Mouse (Mus musculus) granulocyte monocyte progenitor cell, adult 5-6 weeks (primary cell): ENCODE results near the gene Sap30bp. TPM values are rescaled to one million over a fixed set of nuclear protein-coding genes. Genes with fewer than 3 reads are reported as not detected.

Experiments
- ATAC-seq: replicated peaks from 2 replicates; pipeline ENCODE4 v1.8.0; 2016; ENCODE audit warnings: mild to moderate bottlenecking, moderate TSS enrichment, inconsistent platforms; ENCODE audit not compliant: poor library complexity, severe bottlenecking
- total RNA-seq, 2 experiments: library from RNA; stranded (forward) in 1 of 2; stranded (reverse) in 1 of 2; fragments of 200-712, 200-1000 nt in 1 of 2; fragments of >200 nt in 1 of 2; fragmentation: Nextera tagmentation in 1 of 2; gene quantifications; 2 replicates each; pipeline ENCODE4 v1.2.3; 2014 to 2017

The Sap30bp gene
- total RNA-seq, 2 experiments from 2014 or later: 44.5 to 145 TPM

GRCm38 (mm10) chr11:116014821-116015220 lies 81.7 kb downstream of the Sap30bp start:
- ATAC-seq: no peak

Other genes with a start within 250 kb of the Sap30bp start
- gene Grb2, start 224.7 kb upstream of the Sap30bp start, total RNA-seq (2014; fragmentation: Nextera tagmentation): 106 and 112 TPM in 2 replicates
- 40.4 and 56.0 TPM in 2 replicates for gene Grb2, start 224.7 kb upstream of the Sap30bp start, total RNA-seq (2017)
- 17.6 and 33.4 TPM in 2 replicates for gene Tmem94, start 167.8 kb upstream of the Sap30bp start, total RNA-seq (2014; fragmentation: Nextera tagmentation)
- 9.0 and 17.2 TPM in 2 replicates for gene Tmem94, start 167.8 kb upstream of the Sap30bp start, total RNA-seq (2017)
- gene Caskin2, start 119.6 kb upstream of the Sap30bp start, total RNA-seq (2014; fragmentation: Nextera tagmentation): 1.9 and 5.1 TPM in 2 replicates
- gene Caskin2, start 119.6 kb upstream of the Sap30bp start, total RNA-seq (2017): 1.7 and 3.5 TPM in 2 replicates
- 21.9 and 22.5 TPM in 2 replicates for gene Tsen54, start 118.6 kb upstream of the Sap30bp start, total RNA-seq (2014; fragmentation: Nextera tagmentation)
- 8.5 and 18.6 TPM in 2 replicates for gene Tsen54, start 118.6 kb upstream of the Sap30bp start, total RNA-seq (2017)
- gene Llgl2, start 109.2 kb upstream of the Sap30bp start, total RNA-seq (2014; fragmentation: Nextera tagmentation): 4.2 and 11.3 TPM in 2 replicates
- 2.8 and 4.1 TPM in 2 replicates for gene Llgl2, start 109.2 kb upstream of the Sap30bp start, total RNA-seq (2017)
- 4.4 and 5.4 TPM in 2 replicates for gene Myo15b, start 74.9 kb upstream of the Sap30bp start, total RNA-seq (2014; fragmentation: Nextera tagmentation)
- gene Myo15b, start 74.9 kb upstream of the Sap30bp start, total RNA-seq (2017): 1.1 and 2.1 TPM in 2 replicates
- gene Smim5, start 33.3 kb upstream of the Sap30bp start, total RNA-seq (2014; fragmentation: Nextera tagmentation): 7.1 and 10.4 TPM in 2 replicates
- 3.5 and 7.8 TPM in 2 replicates for gene Smim5, start 33.3 kb upstream of the Sap30bp start, total RNA-seq (2017)
- gene Smim6, start 21.3 kb upstream of the Sap30bp start, total RNA-seq (2014; fragmentation: Nextera tagmentation): 0.88 and 2.3 TPM in 2 replicates
- 0.69 TPM in 1 of 2 replicates, not detected in the other for gene Smim6, start 21.3 kb upstream of the Sap30bp start, total RNA-seq (2017)
- gene Recql5, start 195 bp downstream of the Sap30bp start, total RNA-seq (2014; fragmentation: Nextera tagmentation): 22.8 and 27.6 TPM in 2 replicates
- 18.9 and 19.3 TPM in 2 replicates for gene Recql5, start 195 bp downstream of the Sap30bp start, total RNA-seq (2017)
- not detected in 2 replicates for gene Itgb4, start 41.4 kb downstream of the Sap30bp start, total RNA-seq (2014; fragmentation: Nextera tagmentation)
- not detected in 2 replicates for gene Itgb4, start 41.4 kb downstream of the Sap30bp start, total RNA-seq (2017)
- 36.7 and 62.2 TPM in 2 replicates for gene Galk1, start 79.4 kb downstream of the Sap30bp start, total RNA-seq (2014; fragmentation: Nextera tagmentation)
- 41.3 and 52.3 TPM in 2 replicates for gene Galk1, start 79.4 kb downstream of the Sap30bp start, total RNA-seq (2017)
- gene H3f3b, start 94.7 kb downstream of the Sap30bp start, total RNA-seq (2014; fragmentation: Nextera tagmentation): 447 and 460 TPM in 2 replicates
- gene H3f3b, start 94.7 kb downstream of the Sap30bp start, total RNA-seq (2017): 931 and 1,017 TPM in 2 replicates
- 25.4 and 40.0 TPM in 2 replicates for gene Unk, start 97.0 kb downstream of the Sap30bp start, total RNA-seq (2014; fragmentation: Nextera tagmentation)
- 15.2 and 19.9 TPM in 2 replicates for gene Unk, start 97.0 kb downstream of the Sap30bp start, total RNA-seq (2017)
- 19.1 and 26.7 TPM in 2 replicates for gene Unc13d, start 144.7 kb downstream of the Sap30bp start, total RNA-seq (2014; fragmentation: Nextera tagmentation)
- 18.2 and 21.1 TPM in 2 replicates for gene Unc13d, start 144.7 kb downstream of the Sap30bp start, total RNA-seq (2017)
- gene Wbp2, start 153.7 kb downstream of the Sap30bp start, total RNA-seq (2014; fragmentation: Nextera tagmentation): 83.3 and 96.6 TPM in 2 replicates
- 13.6 and 17.3 TPM in 2 replicates for gene Wbp2, start 153.7 kb downstream of the Sap30bp start, total RNA-seq (2017)
- 1.9 TPM in 1 of 2 replicates, not detected in the other for gene Trim47, start 193.9 kb downstream of the Sap30bp start, total RNA-seq (2014; fragmentation: Nextera tagmentation)
- gene Trim47, start 193.9 kb downstream of the Sap30bp start, total RNA-seq (2017): 3.1 TPM in 1 of 2 replicates, not detected in the other
- 11.6 and 18.1 TPM in 2 replicates for gene Trim65, start 197.8 kb downstream of the Sap30bp start, total RNA-seq (2014; fragmentation: Nextera tagmentation)
- 3.7 and 7.0 TPM in 2 replicates for gene Trim65, start 197.8 kb downstream of the Sap30bp start, total RNA-seq (2017)
- gene Mrpl38, start 205.6 kb downstream of the Sap30bp start, total RNA-seq (2014; fragmentation: Nextera tagmentation): 52.1 and 60.1 TPM in 2 replicates
- gene Mrpl38, start 205.6 kb downstream of the Sap30bp start, total RNA-seq (2017): 22.8 and 29.6 TPM in 2 replicates
- gene Fbf1, start 234.9 kb downstream of the Sap30bp start, total RNA-seq (2014; fragmentation: Nextera tagmentation): 14.1 and 22.2 TPM in 2 replicates
- gene Fbf1, start 234.9 kb downstream of the Sap30bp start, total RNA-seq (2017): 15.3 and 22.8 TPM in 2 replicates